Mouse (Mus musculus): ENCODE results near the gene Eif5a2. TPM values are rescaled to one million over a fixed set of nuclear protein-coding genes. Genes with fewer than 3 reads are reported as not detected.

Gene Eif5a2
- total RNA-seq (2023), result 4.6 TPM

GRCm38 (mm10) chr3:28780994-28781393, at the start of gene Eif5a2:
Eif5a2 (plus strand) TSS chr3:28781276.

GRCm38 (mm10) chr3:28805301-28806097, 24.4 kb downstream of the Eif5a2 start, which contains the start of gene Rpl22l1:
Rpl22l1 (plus strand) TSS chr3:28805436.

Other genes with a start within 250 kb of the Eif5a2 start
- gene Slc2a2, start 83.4 kb upstream of the Eif5a2 start, total RNA-seq (2023), result not detected
- gene Rpl22l1, start 24.2 kb downstream of the Eif5a2 start, total RNA-seq (2023), result 371 TPM
- not detected for gene Gm1527, start 111.3 kb downstream of the Eif5a2 start, total RNA-seq (2023)

Data from CD4-positive naive resting alpha-beta T cell, adult 57 days (primary cell).